Mouse (Mus musculus) testis, postnatal 14 days (tissue): ENCODE results near the gene Clrn1.

Source experiments
- DNase-seq: peaks from one replicate; pipeline ENCODE4 v3.0.0; 2021; ENCODE audit warnings: low spot score

Clrn1 gene

DNA sequence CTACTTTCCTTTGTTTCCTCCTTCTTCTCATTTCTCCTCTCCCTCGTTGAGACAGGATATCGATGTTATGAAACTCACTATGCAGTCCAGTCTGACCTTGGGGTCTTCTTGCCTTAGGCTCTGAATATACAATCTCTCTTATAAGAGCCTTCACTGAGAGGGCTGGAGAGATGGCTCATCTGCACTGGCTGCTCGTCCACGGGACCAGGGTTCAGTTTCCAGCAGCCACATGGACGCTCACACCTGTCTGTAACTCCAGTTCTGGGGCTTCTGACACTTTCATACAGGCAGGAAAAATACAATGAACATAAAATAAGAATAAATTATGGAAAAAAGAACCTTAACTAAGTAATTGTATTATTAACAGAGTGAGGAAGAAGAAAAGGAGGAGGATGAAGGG, 53.6 kb downstream of the Clrn1 start:
- DNase-seq: no peak

DNA sequence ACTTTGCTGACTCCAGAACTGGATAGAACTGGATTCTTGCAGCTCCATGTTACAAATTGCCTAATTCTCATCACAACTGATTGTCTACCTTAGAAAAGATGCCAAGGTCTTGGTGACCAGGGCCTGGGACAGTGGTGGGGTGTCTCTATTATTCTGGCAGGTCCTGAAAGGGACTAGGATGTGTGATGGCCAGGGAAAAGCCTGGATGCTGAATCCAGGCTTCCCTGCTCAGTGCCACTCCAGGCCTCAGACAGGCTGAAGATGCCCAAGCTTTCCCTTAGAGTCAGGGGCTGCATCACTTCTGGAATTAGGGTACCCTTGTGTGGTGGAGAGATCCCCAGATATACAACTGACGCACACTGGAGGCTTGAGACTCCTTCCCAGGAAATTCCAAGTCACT, 55.2 kb downstream of the Clrn1 start:
- DNase-seq: no peak

DNA sequence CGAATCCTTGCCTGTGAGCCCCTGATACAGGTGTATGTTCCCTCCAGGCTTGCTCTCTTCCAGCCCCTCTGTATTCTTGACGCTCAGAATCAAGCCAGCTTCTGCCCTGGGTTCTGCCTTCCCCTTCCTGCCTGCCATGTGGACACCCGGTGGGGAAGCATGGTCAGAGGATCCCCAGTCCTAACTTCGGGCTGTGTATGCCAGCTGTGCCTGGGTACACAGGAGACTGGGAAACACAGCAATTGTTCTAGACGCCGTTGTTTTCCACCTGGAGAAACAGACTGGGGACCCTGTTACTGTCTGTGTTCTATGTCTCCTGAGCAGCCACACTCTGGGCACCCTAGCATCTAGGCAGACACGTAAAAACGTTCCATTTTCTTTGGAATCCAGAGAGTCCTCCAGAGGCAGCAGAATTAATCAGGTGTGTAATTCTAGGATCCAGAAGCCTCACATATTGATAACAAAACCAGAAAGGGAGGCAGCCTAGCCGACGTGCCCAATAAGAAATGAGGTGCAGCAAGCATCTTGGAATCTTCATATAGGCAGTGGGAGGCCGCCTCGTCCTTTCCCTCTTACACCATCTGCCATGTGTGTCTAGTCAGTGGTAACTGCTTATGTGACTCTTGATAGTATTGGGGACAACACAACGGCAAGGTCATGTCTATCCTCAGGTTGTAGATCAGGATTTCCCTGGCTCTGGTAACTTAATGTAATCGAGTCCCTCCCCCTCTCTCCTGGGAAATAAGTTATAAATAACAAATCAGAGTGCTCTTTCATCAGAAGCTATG, 56.6 kb downstream of the Clrn1 start:
- no peak for DNase-seq

GRCm38 (mm10) chr3:58826266-58826665, 58.9 kb downstream of the Clrn1 start:
- DNase-seq: peak; percentile 11

- DNase-seq: no peak
Measured at GRCm38 (mm10) chr3:58822211-58822610, 62.9 kb downstream of the Clrn1 start, which contains the start of gene Mindy4b-ps. Gene Mindy4b-ps, minus strand, starts transcription at chr3:58822311.

GRCm38 (mm10) chr3:58817337-58817736, 67.8 kb downstream of the Clrn1 start:
- peak; percentile 7 for DNase-seq

GRCm38 (mm10) chr3:58814191-58814590, 70.9 kb downstream of the Clrn1 start:
- DNase-seq: no peak

GRCm38 (mm10) chr3:58810353-58810752, 74.8 kb downstream of the Clrn1 start:
- no peak for DNase-seq

DNA sequence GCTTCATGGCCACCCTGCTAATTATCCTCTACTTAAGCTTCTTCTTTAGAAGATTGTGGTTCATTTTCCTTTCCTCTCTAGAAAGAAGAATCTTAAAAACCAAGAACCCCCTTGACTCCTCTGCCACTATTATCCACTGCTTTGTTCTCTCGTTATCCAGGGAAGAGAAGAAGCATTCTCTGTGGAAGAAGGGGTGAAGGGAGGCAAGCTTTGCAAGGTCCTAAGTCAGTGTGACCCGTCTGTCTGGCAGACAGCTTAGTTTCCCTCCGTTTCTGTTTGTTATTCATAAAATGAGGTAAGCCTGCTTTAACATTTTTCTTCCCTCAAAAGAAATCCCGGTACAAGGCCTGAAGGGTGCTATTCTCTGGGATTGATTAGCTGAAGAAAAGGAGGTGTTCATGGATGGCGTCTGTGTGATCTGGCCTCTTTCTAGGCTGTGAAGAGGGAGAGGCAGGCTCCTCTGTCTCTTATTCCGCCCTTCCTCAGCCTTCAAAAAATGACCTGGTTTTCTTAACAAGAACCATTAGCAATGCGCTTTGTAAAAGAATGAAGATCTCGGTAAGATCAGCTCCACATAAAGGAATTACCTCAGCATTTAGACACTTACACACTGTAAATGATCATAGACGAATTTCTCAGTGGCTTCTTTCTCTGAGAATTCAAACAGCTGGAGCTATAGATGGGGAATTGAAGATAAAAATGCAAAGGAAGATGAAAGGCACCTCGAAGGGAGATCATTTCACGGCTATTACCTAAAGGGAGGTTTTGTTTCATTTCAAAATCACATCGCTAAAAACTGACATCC, 75.8 kb downstream of the Clrn1 start:
- no peak for DNase-seq

GRCm38 (mm10) chr3:58808636-58809035, 76.5 kb downstream of the Clrn1 start:
- no peak for DNase-seq

GRCm38 (mm10) chr3:58804745-58805144, 80.4 kb downstream of the Clrn1 start:
- no peak for DNase-seq

DNA sequence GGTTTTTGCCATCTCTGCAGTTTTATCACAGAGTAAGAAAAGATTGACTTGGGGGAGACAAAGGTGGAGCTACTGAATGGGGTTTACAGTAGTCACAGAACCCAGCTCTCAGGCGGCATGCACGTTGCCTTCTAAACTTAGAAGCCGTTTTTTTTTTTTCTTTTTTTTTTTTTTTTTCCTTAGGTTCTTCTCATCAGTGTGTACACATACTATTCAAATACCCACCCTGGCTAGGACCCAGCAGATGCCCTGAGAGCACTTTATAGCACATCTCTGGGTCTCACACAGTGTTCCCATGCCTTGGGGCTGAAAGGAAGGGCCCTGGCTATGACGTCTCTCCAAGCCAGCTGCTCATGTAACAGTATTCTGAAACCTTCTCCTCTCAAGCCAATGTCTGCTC, 86.5 kb downstream of the Clrn1 start:
- no peak for DNase-seq

- DNase-seq: no peak
Measured at GRCm38 (mm10) chr3:58798245-58798644, 86.9 kb downstream of the Clrn1 start.
